Mouse (Mus musculus) stomach, embryonic 16.5 days (tissue): ENCODE results near the gene Slc17a8. TPM values are rescaled to one million over a fixed set of nuclear protein-coding genes. Genes with fewer than 3 reads are reported as not detected.

Experiments used
- ATAC-seq: fragments of 200-750 bp; cut with Nextera tagmentation; 2 replicates; pipeline ENCODE4 v1.8.0; 2017; ENCODE audit warnings: moderate number of reproducible peaks, moderate TSS enrichment; ENCODE audit not compliant: insufficient read depth, low FRiP score
- H3K27ac ChIP-seq: fragments of 300-500 bp; sonication (generic); 2 replicates; pipeline ENCODE4 v1.5.1; 2014; ENCODE audit warnings: low read length
- H3K27me3 ChIP-seq: fragments of 300-500 bp; sonication (generic); 2 replicates; pipeline ENCODE4 v1.6.1; 2014; ENCODE audit warnings: low read length, control low read depth, mixed read lengths; ENCODE audit not compliant: control insufficient read depth, insufficient read depth
- H3K36me3 ChIP-seq: fragments of 300-500 bp; sonication (generic); 2 replicates; pipeline ENCODE4 v1.6.1; 2014; ENCODE audit warnings: low read length; ENCODE audit not compliant: control insufficient read depth, insufficient read depth
- H3K4me1 ChIP-seq: fragments of 300-500 bp; sonication (generic); 2 replicates; pipeline ENCODE4 v1.6.1; 2014; ENCODE audit warnings: low read length, control low read depth, mixed read lengths; ENCODE audit not compliant: control insufficient read depth, insufficient read depth
- H3K4me2 ChIP-seq: fragments of 300-500 bp; sonication (generic); 2 replicates; pipeline ENCODE4 v1.6.1; 2014; ENCODE audit warnings: low read depth, low read length, mixed read lengths
- H3K4me3 ChIP-seq: fragments of 300-500 bp; sonication (generic); replicated peaks from 2 replicates; pipeline ENCODE4 v1.5.1; 2014; ENCODE audit warnings: mild to moderate bottlenecking, low read length
- H3K9ac ChIP-seq: fragments of 300-500 bp; sonication (generic); 2 replicates; pipeline ENCODE4 v1.6.1; 2014; ENCODE audit warnings: low read length
- H3K9me3 ChIP-seq: fragments of 300-500 bp; sonication (generic); replicated peaks from 2 replicates; pipeline ENCODE4 v1.6.1; 2016; ENCODE audit warnings: low read length, control low read depth; ENCODE audit not compliant: control insufficient read depth
- WGBS: fragments of 180-500 bp; shearing (Covaris S2); extraction: QIAGEN DNeasy Blood & Tissue Kit; methylation state at CpG from one replicate; pipeline ENCODE4 v1.1.7; 2014; 5-methylcytosine and 5-hydroxymethylcytosine counted together
- polyA plus RNA-seq: library from polyadenylated mRNA; unstranded; fragments of >200 nt; fragmentation: Nextera tagmentation; extraction: Ambion mirVana; gene quantifications from 2 replicates; pipeline ENCODE4 v1.2.1, GENCODE M21; 2015

Slc17a8 gene
- polyA plus RNA-seq, 1 experiment from 2014 or later, result 0.03 TPM

DNA sequence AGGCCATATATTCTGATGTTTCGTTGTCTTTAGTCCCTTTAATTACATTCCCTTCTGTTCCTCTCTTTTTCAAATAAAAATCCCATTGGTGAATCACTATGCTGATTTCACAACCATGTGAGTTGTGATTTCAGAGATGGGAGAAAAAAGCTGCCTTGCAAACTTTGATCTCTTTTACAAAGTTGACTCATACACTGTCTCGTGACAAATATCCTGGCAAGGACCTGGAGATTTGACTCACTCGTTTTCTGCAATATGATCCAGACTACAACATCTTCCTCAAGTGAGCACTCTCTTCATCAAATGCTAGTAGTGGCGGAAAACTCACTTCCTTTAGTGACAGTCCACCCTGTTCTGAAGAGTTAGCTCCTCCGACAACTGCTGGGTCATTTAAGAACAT, 21.7 kb downstream of the Slc17a8 start:
- no peaks in the 10 kb centered on the region for H3K9me3 ChIP-seq
- H3K4me3 ChIP-seq, result no peak overlapping the region
- WGBS, result 64% methylated on average over 5 of the region's 5 CpGs
- no peaks in the 10 kb centered on the region for H3K4me1 ChIP-seq
- H3K9ac ChIP-seq, result no peak overlapping the region
- H3K27ac ChIP-seq, result no peak overlapping the region
- ATAC-seq, result no peak
- H3K36me3 ChIP-seq, result no peaks in the 10 kb centered on the region
- H3K27me3 ChIP-seq, result no peaks in the 10 kb centered on the region
- H3K4me2 ChIP-seq, result no peak overlapping the region

DNA sequence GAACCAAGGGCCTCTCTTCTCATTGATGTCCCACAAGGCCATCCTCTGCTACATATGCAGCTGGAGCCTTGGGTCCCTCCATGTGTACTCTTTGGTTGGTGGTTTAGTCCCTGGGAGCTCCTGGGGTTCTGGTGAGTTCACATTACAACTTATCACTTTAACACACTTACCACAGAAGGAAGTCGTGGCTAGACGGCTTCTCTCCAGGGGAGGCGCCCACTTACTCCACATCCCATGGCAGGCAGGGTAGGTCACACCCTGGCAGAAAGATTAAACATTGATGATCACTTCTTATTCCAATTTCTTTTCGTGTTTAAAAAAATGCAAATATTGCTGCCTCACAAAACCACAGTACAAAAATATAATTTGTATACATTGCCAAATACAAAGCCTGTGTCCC, 23.8 kb downstream of the Slc17a8 start:
- Histone ChIP-seq H3K9me3 (no peaks in the 10 kb centered on the region), H3K9ac (no peak overlapping the region), H3K4me1 (no peaks in the 10 kb centered on the region), H3K36me3 (no peaks in the 10 kb centered on the region), H3K27me3 (no peaks in the 10 kb centered on the region), H3K4me3 (no peak overlapping the region), H3K4me2 (no peak overlapping the region), H3K27ac (no peak overlapping the region)
- no peak for ATAC-seq
- 77% methylated on average over 4 of the region's 4 CpGs for WGBS

DNA sequence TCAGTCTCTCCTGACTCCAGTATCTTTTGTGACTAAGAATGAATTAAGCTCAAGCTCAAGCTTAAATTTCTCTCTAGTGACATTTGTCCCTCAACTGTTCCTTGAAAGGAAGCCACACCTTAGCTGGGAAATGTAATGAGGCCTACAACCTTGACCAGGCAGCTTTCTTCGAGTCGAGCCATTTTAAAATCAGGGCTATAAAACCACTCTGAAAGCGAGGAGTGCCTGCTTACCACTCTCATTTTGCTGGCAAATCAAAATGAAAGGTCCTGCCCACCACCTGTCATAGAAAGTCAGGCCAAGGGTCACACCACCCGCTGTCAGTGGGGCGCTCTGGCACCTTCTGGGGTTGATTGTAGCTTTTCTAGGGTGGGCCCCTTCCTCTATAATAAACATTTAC, 25.1 kb downstream of the Slc17a8 start:
- Histone ChIP-seq H3K4me1 (no peaks in the 10 kb centered on the region), H3K4me2 (no peak overlapping the region), H3K4me3 (no peak overlapping the region), H3K27me3 (no peaks in the 10 kb centered on the region), H3K27ac (no peak overlapping the region), H3K9me3 (no peaks in the 10 kb centered on the region), H3K36me3 (no peaks in the 10 kb centered on the region), H3K9ac (no peak overlapping the region)
- ATAC-seq, result no peak
- WGBS, result 85% methylated on average over 5 of the region's 5 CpGs

DNA sequence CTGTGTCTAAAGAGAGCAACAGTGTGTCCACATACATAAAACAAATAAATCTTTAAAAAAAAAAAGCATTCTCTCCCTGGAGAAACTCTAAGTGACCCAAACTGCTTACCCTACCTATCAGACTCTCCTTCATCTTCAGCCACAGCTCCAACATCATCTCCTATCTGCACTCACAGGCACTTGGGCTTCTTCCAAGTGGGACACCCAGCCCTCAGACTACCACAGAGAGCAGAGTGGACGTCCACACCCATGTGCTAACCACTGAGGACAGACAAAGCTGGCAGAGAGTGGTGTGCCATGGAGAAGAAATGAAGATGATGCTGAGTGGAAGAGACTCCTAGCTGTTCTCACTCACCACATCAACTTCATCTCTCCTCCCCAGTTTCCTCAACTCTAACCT, 25.5 kb downstream of the Slc17a8 start:
- Histone ChIP-seq H3K4me1 (no peaks in the 10 kb centered on the region), H3K27ac (no peak overlapping the region), H3K9me3 (no peaks in the 10 kb centered on the region), H3K27me3 (no peaks in the 10 kb centered on the region), H3K4me3 (no peak overlapping the region), H3K4me2 (no peak overlapping the region), H3K36me3 (no peaks in the 10 kb centered on the region), H3K9ac (no peak overlapping the region)
- ATAC-seq, result no peak
- WGBS, result 89% methylated on average over 1 of the region's 1 CpGs

DNA sequence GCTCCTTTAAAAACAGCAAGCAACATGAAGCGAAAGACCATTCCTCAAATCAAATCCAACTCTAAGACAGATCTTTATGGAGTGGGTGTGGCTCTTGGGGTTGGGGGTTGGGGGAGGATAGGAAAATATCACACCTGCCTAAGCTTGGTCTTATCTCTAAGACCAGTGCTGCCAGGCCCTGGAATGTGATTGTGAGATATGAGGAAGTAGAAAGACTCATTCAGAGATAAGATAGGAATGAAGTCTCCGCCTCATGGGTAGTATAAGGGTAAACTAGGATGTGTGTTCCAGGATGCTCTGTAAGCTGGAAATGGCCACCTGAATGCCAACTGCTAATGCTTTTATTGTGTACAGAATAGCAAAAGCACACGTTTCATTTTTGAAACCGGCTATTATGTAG, 26.7 kb downstream of the Slc17a8 start:
- no peak overlapping the region for H3K4me2 ChIP-seq
- ATAC-seq, result no peak
- H3K27ac ChIP-seq, result no peak overlapping the region

DNA sequence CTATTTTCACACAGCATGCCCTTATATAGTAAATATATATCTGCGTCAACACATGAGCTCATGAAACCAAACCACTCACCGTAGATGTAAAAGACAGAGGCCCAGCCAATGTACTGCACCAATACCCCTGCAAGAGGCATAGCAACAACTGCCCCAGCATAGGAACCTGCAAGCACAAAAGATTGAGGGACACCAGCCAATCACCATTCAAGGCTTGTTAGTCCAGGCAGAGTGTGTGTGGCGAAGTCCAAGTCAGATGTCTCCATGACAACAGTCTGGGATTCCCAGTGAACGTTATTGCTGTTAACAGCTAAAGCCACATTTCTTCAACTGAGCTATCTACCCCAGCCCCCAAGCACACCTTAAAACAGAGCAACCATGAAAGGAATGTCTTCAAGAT, 28.3 kb downstream of the Slc17a8 start:
- Histone ChIP-seq H3K27me3 (no peaks in the 10 kb centered on the region), H3K9me3 (no peaks in the 10 kb centered on the region), H3K27ac (no peak overlapping the region), H3K4me3 (no peak overlapping the region), H3K4me2 (no peak overlapping the region), H3K36me3 (no peaks in the 10 kb centered on the region), H3K4me1 (no peaks in the 10 kb centered on the region), H3K9ac (no peak overlapping the region)
- ATAC-seq, result no peak
- WGBS, result 71% methylated on average over 4 of the region's 4 CpGs

More for the DNA sequence above, 26.7 kb downstream of the Slc17a8 start:
- H3K4me3 ChIP-seq, result no peak overlapping the region
- no peak overlapping the region for H3K9ac ChIP-seq
- H3K4me1 ChIP-seq, result no peaks in the 10 kb centered on the region
- no peaks in the 10 kb centered on the region for H3K9me3 ChIP-seq
- no peaks in the 10 kb centered on the region for H3K27me3 ChIP-seq
- no peaks in the 10 kb centered on the region for H3K36me3 ChIP-seq
- 51% methylated on average over 4 of the region's 4 CpGs for WGBS

DNA sequence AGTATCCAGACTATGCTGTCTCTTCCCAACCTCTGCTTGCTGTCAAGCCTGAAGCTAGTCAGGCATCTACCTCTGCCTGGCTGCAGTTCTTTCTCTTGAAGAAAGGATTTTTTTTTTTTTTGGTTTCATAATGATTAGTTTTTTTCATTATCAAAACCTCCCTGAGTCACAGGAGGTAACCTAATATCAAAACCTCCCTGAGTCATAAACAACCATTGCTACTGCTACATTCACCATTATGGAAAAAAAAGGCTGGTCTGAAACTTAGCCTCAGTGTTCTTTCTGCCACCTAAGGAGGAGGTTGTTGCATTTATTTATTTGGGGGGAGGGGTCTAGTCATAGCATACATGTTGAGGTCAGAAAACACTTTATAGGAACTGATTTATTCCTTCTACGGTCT, 31.2 kb downstream of the Slc17a8 start:
- WGBS, result 96% methylated on average over 1 of the region's 1 CpGs

DNA sequence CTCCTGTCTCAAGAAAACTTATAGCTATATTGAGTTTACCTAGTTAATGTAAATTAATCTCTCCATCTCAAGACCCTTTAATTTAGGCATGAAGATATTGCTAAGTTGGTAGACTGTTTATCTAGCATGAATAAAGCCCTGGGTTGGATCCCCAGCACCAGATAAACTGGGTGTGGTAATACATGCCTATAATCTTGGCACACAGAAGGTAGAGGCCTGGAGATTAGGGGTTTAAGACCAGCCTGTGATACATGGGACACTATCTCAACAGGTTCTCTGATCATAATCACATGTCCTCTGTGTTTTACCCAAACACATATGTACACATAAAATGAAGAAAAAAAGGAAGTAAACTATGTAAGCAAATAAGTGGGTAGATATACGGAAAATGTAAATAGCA, 32.3 kb downstream of the Slc17a8 start:
- Histone ChIP-seq H3K9me3 (no peaks in the 10 kb centered on the region), H3K4me2 (no peak overlapping the region), H3K27me3 (no peaks in the 10 kb centered on the region), H3K27ac (no peak overlapping the region), H3K4me1 (no peaks in the 10 kb centered on the region), H3K4me3 (no peak overlapping the region), H3K9ac (no peak overlapping the region), H3K36me3 (no peaks in the 10 kb centered on the region)
- ATAC-seq, result no peak
- WGBS, result 93% methylated on average over 1 of the region's 1 CpGs

More for the DNA sequence above, 31.2 kb downstream of the Slc17a8 start:
- no peaks in the 10 kb centered on the region for H3K4me1 ChIP-seq
- H3K4me2 ChIP-seq, result no peak overlapping the region
- H3K9me3 ChIP-seq, result no peaks in the 10 kb centered on the region
- H3K27ac ChIP-seq, result no peak overlapping the region
- no peaks in the 10 kb centered on the region for H3K27me3 ChIP-seq
- H3K36me3 ChIP-seq, result no peaks in the 10 kb centered on the region
- no peak overlapping the region for H3K4me3 ChIP-seq
- H3K9ac ChIP-seq, result no peak overlapping the region
- no peak for ATAC-seq

DNA sequence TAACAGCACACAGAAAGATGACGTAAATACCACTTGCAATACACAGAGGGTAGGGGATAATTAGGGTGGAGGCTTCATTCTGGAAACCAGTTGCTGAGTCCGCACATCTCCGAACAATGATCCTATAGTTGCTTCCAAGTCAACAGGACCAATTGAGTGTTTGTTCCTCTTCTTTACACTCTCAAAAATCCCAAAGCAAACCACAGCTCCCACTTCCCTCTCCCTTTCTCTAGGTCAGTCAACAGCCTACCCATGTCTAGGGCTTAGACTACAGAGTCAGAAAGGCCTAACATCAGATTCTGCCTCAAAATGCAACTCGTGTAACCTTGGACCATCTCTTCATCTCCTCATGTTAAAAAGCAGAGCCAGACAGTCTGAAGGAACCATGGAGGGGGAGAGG, 36.3 kb downstream of the Slc17a8 start:
- Histone ChIP-seq H3K36me3 (no peaks in the 10 kb centered on the region), H3K4me3 (no peak overlapping the region), H3K9me3 (no peaks in the 10 kb centered on the region), H3K9ac (no peak overlapping the region), H3K4me2 (no peak overlapping the region), H3K27me3 (no peaks in the 10 kb centered on the region), H3K27ac (no peak overlapping the region), H3K4me1 (no peaks in the 10 kb centered on the region)
- no peak for ATAC-seq
- WGBS, result 83% methylated on average over 4 of the region's 4 CpGs

DNA sequence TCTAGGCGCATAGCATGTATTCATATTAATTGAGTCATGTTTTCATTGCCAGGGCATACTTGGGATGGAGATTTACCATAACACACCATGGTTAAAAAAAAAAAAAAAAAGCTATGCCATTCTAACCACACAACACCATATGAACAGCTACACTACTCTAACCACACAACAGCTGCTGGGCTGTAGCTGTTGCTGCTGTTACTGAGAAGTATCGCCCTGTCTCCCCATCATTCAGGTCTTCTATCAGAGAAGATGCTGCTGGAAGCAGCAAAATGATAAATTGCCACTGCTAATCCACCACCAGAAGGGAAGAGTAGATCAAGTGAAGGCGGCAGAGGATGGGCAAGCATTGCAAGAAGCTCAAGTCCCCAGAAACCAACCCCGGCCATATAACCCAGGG, 42.3 kb downstream of the Slc17a8 start:
- no peak overlapping the region for H3K4me3 ChIP-seq
- ATAC-seq, result no peak

More for the DNA sequence above, 42.3 kb downstream of the Slc17a8 start:
- Histone ChIP-seq H3K27me3 (no peaks in the 10 kb centered on the region), H3K4me2 (no peak overlapping the region), H3K4me1 (no peaks in the 10 kb centered on the region), H3K9me3 (no peaks in the 10 kb centered on the region), H3K27ac (no peak overlapping the region), H3K36me3 (no peaks in the 10 kb centered on the region), H3K9ac (no peak overlapping the region)
- 84% methylated on average over 4 of the region's 4 CpGs for WGBS
